Mouse (Mus musculus) lung, postnatal 0 days (tissue): ENCODE data around the gene Zranb1.

Experiments
- CTCF ChIP-seq: IDR thresholded peaks from 2 replicates; pipeline ENCODE4 v1.5.1; 2016; ENCODE audit warnings: antibody characterized with exemption, mild to moderate bottlenecking
- EP300 ChIP-seq: IDR thresholded peaks from 2 replicates; pipeline ENCODE4 v1.6.1; 2016; ENCODE audit warnings: antibody characterized with exemption, mild to moderate bottlenecking, control low read depth

GRCm38 (mm10) chr7:132933331-132933730 lies 2.4 kb downstream of the Zranb1 start:
- TF ChIP-seq CTCF (no peak), EP300 (no peak)
